Mouse (Mus musculus): ENCODE data around the gene Fhl3. TPM values are rescaled to one million over a fixed set of nuclear protein-coding genes. Genes with fewer than 3 reads are reported as not detected.

The Fhl3 gene
- polyA plus RNA-seq, 1 experiment from 2014 or later = 2.9 TPM

GRCm38 (mm10) chr4:124667476-124668033, 32.9 kb upstream of the Fhl3 start:
- Histone ChIP-seq H3K27me3 (peaks cover 86% of the 10 kb centered on the region), H3K9ac (peak overlapping the region; percentile 12; the same call in 1 of the 2 replicates)

GRCm38 (mm10) chr4:124668078-124668477, 32.4 kb upstream of the Fhl3 start:
- no peaks in the 10 kb centered on the region for H3K9me3 ChIP-seq
- ATAC-seq (ENCODE audit: low read depth) = peak; percentile 71
- H3K4me3 ChIP-seq = no peak overlapping the region
- peak overlapping the region; percentile 4; the same call in 1 of the 2 replicates for H3K4me2 ChIP-seq
- peaks cover 59% of the 10 kb centered on the region for H3K4me1 ChIP-seq (replicated peaks)
- WGBS = 4% methylated on average over 8 of the region's 8 CpGs
- H3K27me3 ChIP-seq = peaks cover 83% of the 10 kb centered on the region
- H3K9ac ChIP-seq = peak overlapping the region; percentile 12; the same call in 1 of the 2 replicates
- no peaks in the 10 kb centered on the region for H3K36me3 ChIP-seq
- H3K27ac ChIP-seq (replicated peaks) = peak overlapping the region; percentile 74

More at GRCm38 (mm10) chr4:124667476-124668033, 32.9 kb upstream of the Fhl3 start:
- H3K9me3 ChIP-seq = no peaks in the 10 kb centered on the region
- H3K27ac ChIP-seq (replicated peaks) = peak overlapping the region; percentile 74
- 0 out of 2 replicates have a peak, but pooled peaks have one; percentile 32 for ATAC-seq (ENCODE audit: low read depth)
- no peaks in the 10 kb centered on the region for H3K36me3 ChIP-seq
- H3K4me2 ChIP-seq = peak overlapping the region; percentile 4; the same call in 1 of the 2 replicates
- peaks cover 54% of the 10 kb centered on the region for H3K4me1 ChIP-seq (replicated peaks)
- no peak overlapping the region for H3K4me3 ChIP-seq
- WGBS = 14% methylated on average over 14 of the region's 14 CpGs

GRCm38 (mm10) chr4:124670232-124670631, 30.3 kb upstream of the Fhl3 start:
- no peak overlapping the region for H3K4me3 ChIP-seq
- no peak for ATAC-seq (ENCODE audit: low read depth)
- peaks cover 76% of the 10 kb centered on the region for H3K27me3 ChIP-seq
- H3K36me3 ChIP-seq = no peaks in the 10 kb centered on the region
- H3K4me1 ChIP-seq (replicated peaks) = peaks cover 61% of the 10 kb centered on the region
- whole genome bisulfite sequencing = 53% methylated on average over 8 of the region's 8 CpGs
- H3K4me2 ChIP-seq = no peak overlapping the region
- no peak overlapping the region for H3K9ac ChIP-seq
- H3K9me3 ChIP-seq = no peaks in the 10 kb centered on the region
- no peak overlapping the region for H3K27ac ChIP-seq (replicated peaks)

GRCm38 (mm10) chr4:124671583-124671982, 28.9 kb upstream of the Fhl3 start:
- Histone ChIP-seq H3K4me1 (replicated peaks) (peaks cover 61% of the 10 kb centered on the region), H3K27me3 (peaks cover 72% of the 10 kb centered on the region), H3K27ac (replicated peaks) (peak overlapping the region; percentile 71), H3K36me3 (no peaks in the 10 kb centered on the region), H3K4me2 (peak overlapping the region; percentile 50; the same call in 1 of the 2 replicates), H3K9ac (no peak overlapping the region), H3K4me3 (no peak overlapping the region), H3K9me3 (no peaks in the 10 kb centered on the region)
- no peak for ATAC-seq (ENCODE audit: low read depth)
- 31% methylated on average over 7 of the region's 7 CpGs for WGBS

GRCm38 (mm10) chr4:124672347-124673320, 27.9 kb upstream of the Fhl3 start:
- H3K27ac ChIP-seq (replicated peaks) = peak overlapping the region; percentile 71

GRCm38 (mm10) chr4:124674334-124675032, 26.0 kb upstream of the Fhl3 start:
- H3K9me3 ChIP-seq = no peaks in the 10 kb centered on the region
- no peak overlapping the region for H3K27ac ChIP-seq (replicated peaks)
- H3K4me3 ChIP-seq = no peak overlapping the region
- WGBS = 61% methylated on average over 17 of the region's 17 CpGs
- H3K27me3 ChIP-seq = peaks cover 47% of the 10 kb centered on the region
- no peak for ATAC-seq (ENCODE audit: low read depth)
- H3K9ac ChIP-seq = no peak overlapping the region
- H3K4me2 ChIP-seq = no peak overlapping the region
- peaks cover 18% of the 10 kb centered on the region for H3K36me3 ChIP-seq
- H3K4me1 ChIP-seq (replicated peaks) = peaks cover 43% of the 10 kb centered on the region

More at GRCm38 (mm10) chr4:124672347-124673320, 27.9 kb upstream of the Fhl3 start:
- WGBS = 2% methylated on average over 29 of the region's 31 CpGs
- H3K4me3 ChIP-seq = peak overlapping the region; percentile 12; the same call in 1 of the 2 replicates
- H3K9me3 ChIP-seq = no peaks in the 10 kb centered on the region
- peaks cover 4% of the 10 kb centered on the region for H3K36me3 ChIP-seq
- H3K27me3 ChIP-seq = peaks cover 62% of the 10 kb centered on the region
- H3K9ac ChIP-seq = peak overlapping the region; percentile 57
- peak overlapping the region; percentile 50 for H3K4me2 ChIP-seq
- H3K4me1 ChIP-seq (replicated peaks) = peaks cover 54% of the 10 kb centered on the region
- ATAC-seq (ENCODE audit: low read depth) = peak; percentile 45

GRCm38 (mm10) chr4:124675037-124675436, 25.5 kb upstream of the Fhl3 start:
- Histone ChIP-seq H3K9ac (no peak overlapping the region), H3K36me3 (peaks cover 23% of the 10 kb centered on the region), H3K4me3 (no peak overlapping the region), H3K4me1 (replicated peaks) (peaks cover 43% of the 10 kb centered on the region), H3K4me2 (no peak overlapping the region), H3K27ac (replicated peaks) (no peak overlapping the region), H3K9me3 (no peaks in the 10 kb centered on the region), H3K27me3 (peaks cover 45% of the 10 kb centered on the region)
- ATAC-seq (ENCODE audit: low read depth) = no peak
- WGBS = 2% methylated on average over 4 of the region's 4 CpGs

GRCm38 (mm10) chr4:124675958-124676357, 24.5 kb upstream of the Fhl3 start:
- H3K27me3 ChIP-seq = peaks cover 35% of the 10 kb centered on the region
- H3K4me3 ChIP-seq = no peak overlapping the region
- H3K4me1 ChIP-seq (replicated peaks) = peaks cover 39% of the 10 kb centered on the region
- no peak overlapping the region for H3K4me2 ChIP-seq
- WGBS = 87% methylated on average over 6 of the region's 6 CpGs
- no peak overlapping the region for H3K27ac ChIP-seq (replicated peaks)
- H3K36me3 ChIP-seq = peaks cover 32% of the 10 kb centered on the region
- H3K9me3 ChIP-seq = no peaks in the 10 kb centered on the region
- no peak overlapping the region for H3K9ac ChIP-seq
- no peak for ATAC-seq (ENCODE audit: low read depth)

GRCm38 (mm10) chr4:124682270-124682669, 18.2 kb upstream of the Fhl3 start:
- Histone ChIP-seq H3K27ac (replicated peaks) (no peak overlapping the region), H3K4me3 (no peak overlapping the region), H3K9me3 (no peaks in the 10 kb centered on the region), H3K4me1 (replicated peaks) (no peaks in the 10 kb centered on the region), H3K27me3 (no peaks in the 10 kb centered on the region), H3K9ac (no peak overlapping the region), H3K4me2 (no peak overlapping the region), H3K36me3 (peaks cover 89% of the 10 kb centered on the region)
- 69% methylated on average over 7 of the region's 7 CpGs for WGBS
- ATAC-seq (ENCODE audit: low read depth) = no peak

- H3K4me2 ChIP-seq = no peak overlapping the region
- H3K4me1 ChIP-seq (replicated peaks) = no peaks in the 10 kb centered on the region
- H3K4me3 ChIP-seq = no peak overlapping the region
- peaks cover 84% of the 10 kb centered on the region for H3K36me3 ChIP-seq
- WGBS = 94% methylated on average over 4 of the region's 4 CpGs
- no peak for ATAC-seq (ENCODE audit: low read depth)
- H3K9me3 ChIP-seq = no peaks in the 10 kb centered on the region
- no peak overlapping the region for H3K27ac ChIP-seq (replicated peaks)
- H3K9ac ChIP-seq = no peak overlapping the region
- no peaks in the 10 kb centered on the region for H3K27me3 ChIP-seq
Measured at GRCm38 (mm10) chr4:124683474-124683873, 17.0 kb upstream of the Fhl3 start.

GRCm38 (mm10) chr4:124685004-124685403, 15.5 kb upstream of the Fhl3 start:
- H3K27me3 ChIP-seq = no peaks in the 10 kb centered on the region
- H3K9ac ChIP-seq = no peak overlapping the region
- H3K4me2 ChIP-seq = no peak overlapping the region
- peaks cover 69% of the 10 kb centered on the region for H3K36me3 ChIP-seq
- no peaks in the 10 kb centered on the region for H3K4me1 ChIP-seq (replicated peaks)
- no peak for ATAC-seq (ENCODE audit: low read depth)
- H3K4me3 ChIP-seq = no peak overlapping the region
- H3K27ac ChIP-seq (replicated peaks) = no peak overlapping the region
- no peaks in the 10 kb centered on the region for H3K9me3 ChIP-seq
- WGBS = 67% methylated on average over 4 of the region's 4 CpGs

All from neural tube, embryonic 13.5 days (tissue).